Mouse (Mus musculus) stomach, embryonic 15.5 days (tissue): ENCODE data around the gene Mettl23. TPM values are rescaled to one million over a fixed set of nuclear protein-coding genes. Genes with fewer than 3 reads are reported as not detected.
A peak's percentile ranks its signal among the peaks of the same experiment; 100 is the strongest.

ENCODE experiments used
- ATAC-seq: fragments of 200-750 bp; cut with Nextera tagmentation; 2 replicates; pipeline ENCODE4 v1.8.0; 2017; ENCODE audit warnings: low read depth, moderate number of reproducible peaks, moderate TSS enrichment; ENCODE audit not compliant: insufficient read depth, low FRiP score
- H3K27ac ChIP-seq: fragments of 300-500 bp; sonication (generic); 2 replicates; pipeline ENCODE4 v1.5.1; 2015; ENCODE audit warnings: mild to moderate bottlenecking, inconsistent platforms
- H3K27me3 ChIP-seq: fragments of 300-500 bp; sonication (generic); replicated peaks from 2 replicates; pipeline ENCODE4 v1.6.1; 2015; ENCODE audit warnings: inconsistent platforms
- H3K36me3 ChIP-seq: fragments of 300-500 bp; sonication (generic); 2 replicates; pipeline ENCODE4 v1.6.1; 2015; ENCODE audit warnings: inconsistent platforms
- H3K4me1 ChIP-seq: fragments of 300-500 bp; sonication (generic); 2 replicates; pipeline ENCODE4 v1.6.1; 2015; ENCODE audit warnings: inconsistent platforms
- H3K4me2 ChIP-seq: fragments of 300-500 bp; sonication (generic); 2 replicates; pipeline ENCODE4 v1.6.1; 2015; ENCODE audit warnings: mild to moderate bottlenecking, inconsistent platforms
- H3K4me3 ChIP-seq: fragments of 300-500 bp; sonication (generic); replicated peaks from 2 replicates; pipeline ENCODE4 v1.5.1; 2015; ENCODE audit warnings: inconsistent platforms
- H3K9ac ChIP-seq: fragments of 300-500 bp; sonication (generic); 2 replicates; pipeline ENCODE4 v1.6.1; 2015; ENCODE audit warnings: inconsistent platforms
- H3K9me3 ChIP-seq: fragments of 300-500 bp; sonication (generic); 2 replicates; pipeline ENCODE4 v1.6.1; 2016; ENCODE audit warnings: inconsistent platforms
- WGBS: fragments of 180-500 bp; shearing (Covaris S2); methylation state at CpG from one replicate; pipeline ENCODE4 v1.1.7; 2015; 5-methylcytosine and 5-hydroxymethylcytosine counted together
- polyA plus RNA-seq: library from polyadenylated mRNA; unstranded; fragments of >200 nt; fragmentation: Nextera tagmentation; extraction: Ambion mirVana; gene quantifications from 2 replicates; pipeline ENCODE4 v1.2.1, GENCODE M21; 2015

Mettl23 gene
- polyA plus RNA-seq, 1 experiment from 2014 or later: 61.3 TPM

- peaks cover 40% of the 10 kb centered on the region for H3K36me3 ChIP-seq
- no peak for ATAC-seq
- 87% methylated on average over 9 of the region's 9 CpGs for WGBS
These were observed 28.5 kb downstream of the Mettl23 start for GRCm38 (mm10) chr11:116871538-116871937.

GRCm38 (mm10) chr11:116873987-116874386, 30.9 kb downstream of the Mettl23 start:
- H3K9ac ChIP-seq: no peak overlapping the region
- H3K4me2 ChIP-seq: no peak overlapping the region
- H3K4me3 ChIP-seq: no peak overlapping the region
- peaks cover 32% of the 10 kb centered on the region for H3K36me3 ChIP-seq
- H3K9me3 ChIP-seq: no peaks in the 10 kb centered on the region
- ATAC-seq: no peak
- no peak overlapping the region for H3K27ac ChIP-seq
- 88% methylated on average over 20 of the region's 20 CpGs for WGBS
- H3K27me3 ChIP-seq: no peaks in the 10 kb centered on the region
- H3K4me1 ChIP-seq: no peaks in the 10 kb centered on the region

More at GRCm38 (mm10) chr11:116871538-116871937, 28.5 kb downstream of the Mettl23 start:
- Histone ChIP-seq H3K4me2 (no peak overlapping the region), H3K9ac (no peak overlapping the region), H3K9me3 (no peaks in the 10 kb centered on the region), H3K27ac (no peak overlapping the region), H3K27me3 (no peaks in the 10 kb centered on the region), H3K4me1 (no peaks in the 10 kb centered on the region), H3K4me3 (no peak overlapping the region)

- Histone ChIP-seq H3K27me3 (no peaks in the 10 kb centered on the region), H3K9me3 (no peaks in the 10 kb centered on the region), H3K4me3 (no peak overlapping the region), H3K36me3 (peaks cover 13% of the 10 kb centered on the region), H3K27ac (no peak overlapping the region), H3K9ac (no peak overlapping the region), H3K4me2 (no peak overlapping the region), H3K4me1 (no peaks in the 10 kb centered on the region)
- WGBS: 82% methylated on average over 8 of the region's 8 CpGs
- ATAC-seq: no peak; the same call in 1 of the 2 replicates
These were observed 35.4 kb downstream of the Mettl23 start for GRCm38 (mm10) chr11:116878454-116878853.

- 54% methylated on average over 7 of the region's 7 CpGs for WGBS
- H3K4me2 ChIP-seq: no peak overlapping the region
- H3K4me1 ChIP-seq: 0 out of 2 replicates have a peak, but pooled peaks cover 6% of the 10 kb centered on the region
- no peaks in the 10 kb centered on the region for H3K9me3 ChIP-seq
- no peak overlapping the region for H3K9ac ChIP-seq
- no peak overlapping the region for H3K4me3 ChIP-seq
- H3K36me3 ChIP-seq: no peaks in the 10 kb centered on the region
- H3K27me3 ChIP-seq: no peaks in the 10 kb centered on the region
- ATAC-seq: no peak
- no peak overlapping the region; the same call in 1 of the 2 replicates for H3K27ac ChIP-seq
These were observed 37.8 kb downstream of the Mettl23 start for GRCm38 (mm10) chr11:116880839-116881238.

GRCm38 (mm10) chr11:116881440-116881839, 38.4 kb downstream of the Mettl23 start:
- Histone ChIP-seq H3K4me3 (no peak overlapping the region), H3K27me3 (no peaks in the 10 kb centered on the region), H3K36me3 (no peaks in the 10 kb centered on the region), H3K9ac (no peak overlapping the region), H3K4me2 (no peak overlapping the region), H3K27ac (no peak overlapping the region), H3K4me1 (0 out of 2 replicates have a peak, but pooled peaks cover 8% of the 10 kb centered on the region), H3K9me3 (no peaks in the 10 kb centered on the region)
- 42% methylated on average over 5 of the region's 5 CpGs for WGBS
- ATAC-seq: no peak

- Histone ChIP-seq H3K4me3 (no peak overlapping the region), H3K9me3 (no peaks in the 10 kb centered on the region), H3K36me3 (no peaks in the 10 kb centered on the region), H3K4me2 (no peak overlapping the region), H3K27ac (no peak overlapping the region), H3K9ac (no peak overlapping the region), H3K4me1 (0 out of 2 replicates have a peak, but pooled peaks cover 8% of the 10 kb centered on the region), H3K27me3 (no peaks in the 10 kb centered on the region)
- WGBS: 70% methylated on average over 10 of the region's 10 CpGs
- ATAC-seq: no peak
These were observed 39.4 kb downstream of the Mettl23 start for GRCm38 (mm10) chr11:116882446-116882845.

- H3K27me3 ChIP-seq: no peaks in the 10 kb centered on the region
- 85% methylated on average over 6 of the region's 6 CpGs for WGBS
- no peak overlapping the region for H3K9ac ChIP-seq
- 0 out of 2 replicates have a peak, but pooled peaks cover 8% of the 10 kb centered on the region for H3K4me1 ChIP-seq
- ATAC-seq: no peak
- no peaks in the 10 kb centered on the region for H3K9me3 ChIP-seq
- H3K36me3 ChIP-seq: no peaks in the 10 kb centered on the region
- H3K27ac ChIP-seq: no peak overlapping the region
- H3K4me3 ChIP-seq: no peak overlapping the region
- no peak overlapping the region for H3K4me2 ChIP-seq
These were observed 41.0 kb downstream of the Mettl23 start for GRCm38 (mm10) chr11:116884061-116884460.

GRCm38 (mm10) chr11:116885275-116886151, 42.4 kb downstream of the Mettl23 start:
- Histone ChIP-seq H3K9me3 (no peaks in the 10 kb centered on the region), H3K27me3 (no peaks in the 10 kb centered on the region), H3K4me1 (0 out of 2 replicates have a peak, but pooled peaks cover 8% of the 10 kb centered on the region), H3K4me3 (peak overlapping the region; percentile 33), H3K36me3 (no peaks in the 10 kb centered on the region), H3K9ac (no peak overlapping the region), H3K4me2 (peak overlapping the region; percentile 57), H3K27ac (no peak overlapping the region)
- peak; percentile 29 for ATAC-seq
- WGBS: 4% methylated on average over 27 of the region's 28 CpGs

- 59% methylated on average over 5 of the region's 5 CpGs for WGBS
- 0 out of 2 replicates have a peak, but pooled peaks cover 8% of the 10 kb centered on the region for H3K4me1 ChIP-seq
- H3K36me3 ChIP-seq: no peaks in the 10 kb centered on the region
- ATAC-seq: no peak
- no peak overlapping the region for H3K4me3 ChIP-seq
- no peak overlapping the region for H3K27ac ChIP-seq
- H3K4me2 ChIP-seq: no peak overlapping the region
- H3K9me3 ChIP-seq: no peaks in the 10 kb centered on the region
- H3K27me3 ChIP-seq: no peaks in the 10 kb centered on the region
- H3K9ac ChIP-seq: no peak overlapping the region
These were observed 44.1 kb downstream of the Mettl23 start for GRCm38 (mm10) chr11:116887136-116887535.

GRCm38 (mm10) chr11:116893532-116894442, 50.7 kb downstream of the Mettl23 start:
- no peak for ATAC-seq

GRCm38 (mm10) chr11:116895402-116895801, 52.3 kb downstream of the Mettl23 start:
- no peak for ATAC-seq
- WGBS: 71% methylated on average over 3 of the region's 3 CpGs
- Histone ChIP-seq H3K36me3 (no peaks in the 10 kb centered on the region), H3K4me3 (no peak overlapping the region), H3K9ac (no peak overlapping the region), H3K4me2 (no peak overlapping the region), H3K27ac (no peak overlapping the region), H3K27me3 (no peaks in the 10 kb centered on the region), H3K4me1 (no peaks in the 10 kb centered on the region), H3K9me3 (no peaks in the 10 kb centered on the region)

More at GRCm38 (mm10) chr11:116893532-116894442, 50.7 kb downstream of the Mettl23 start:
- Histone ChIP-seq H3K36me3 (no peaks in the 10 kb centered on the region), H3K4me3 (no peak overlapping the region), H3K4me1 (no peaks in the 10 kb centered on the region), H3K9ac (no peak overlapping the region), H3K4me2 (no peak overlapping the region), H3K27me3 (no peaks in the 10 kb centered on the region), H3K27ac (no peak overlapping the region), H3K9me3 (no peaks in the 10 kb centered on the region)
- 43% methylated on average over 19 of the region's 19 CpGs for whole genome bisulfite sequencing
